Mouse (Mus musculus) 416B (cell line): ENCODE measurements around the gene Spint1.

Experiments used
- DNase-seq: peaks from one replicate; pipeline ENCODE4 v3.0.0; 2011; ENCODE audit warnings: low read depth

Spint1 gene

GRCm38 (mm10) chr2:119242548-119242947 is 5.4 kb downstream of the Spint1 start:
- DNase-seq: no peak

GRCm38 (mm10) chr2:119245246-119245645 is 8.1 kb downstream of the Spint1 start:
- peak; percentile 76 for DNase-seq

GRCm38 (mm10) chr2:119247904-119248303 is 10.7 kb downstream of the Spint1 start:
- DNase-seq: no peak

- DNase-seq: no peak
These were observed 12.5 kb downstream of the Spint1 start for GRCm38 (mm10) chr2:119249592-119250061.

GRCm38 (mm10) chr2:119250377-119250776 is 13.2 kb downstream of the Spint1 start:
- no peak for DNase-seq

GRCm38 (mm10) chr2:119250826-119251478 is 13.8 kb downstream of the Spint1 start:
- DNase-seq: peak; percentile 91

- DNase-seq: no peak
These were observed 17.8 kb downstream of the Spint1 start for GRCm38 (mm10) chr2:119254976-119255375.

GRCm38 (mm10) chr2:119260518-119260917 is 23.4 kb downstream of the Spint1 start:
- peak; percentile 78 for DNase-seq

- no peak for DNase-seq
These were observed 24.2 kb downstream of the Spint1 start for GRCm38 (mm10) chr2:119261326-119261725.

GRCm38 (mm10) chr2:119262978-119263377 is 25.8 kb downstream of the Spint1 start:
- peak; percentile 99 for DNase-seq

GRCm38 (mm10) chr2:119263813-119264212 is 26.7 kb downstream of the Spint1 start:
- DNase-seq: peak; percentile 61

- DNase-seq: no peak
These were observed 33.1 kb downstream of the Spint1 start for GRCm38 (mm10) chr2:119270286-119270642.

- no peak for DNase-seq
These were observed 33.6 kb downstream of the Spint1 start, which contains the start of gene Rhov for GRCm38 (mm10) chr2:119270643-119271331. TSS of gene Rhov (minus strand) at chr2:119271272.

GRCm38 (mm10) chr2:119274126-119274525 is 37.0 kb downstream of the Spint1 start:
- DNase-seq: no peak

- no peak for DNase-seq
These were observed 39.8 kb downstream of the Spint1 start for GRCm38 (mm10) chr2:119276926-119277325.

GRCm38 (mm10) chr2:119277810-119278209 is 40.6 kb downstream of the Spint1 start:
- no peak for DNase-seq

- DNase-seq: no peak
These were observed 44.9 kb downstream of the Spint1 start for GRCm38 (mm10) chr2:119281899-119282565.

- DNase-seq: no peak
These were observed 50.2 kb downstream of the Spint1 start for GRCm38 (mm10) chr2:119287372-119287771.

GRCm38 (mm10) chr2:119288270-119288882 is 51.2 kb downstream of the Spint1 start, which contains the start of gene Vps18:
TSS of gene Vps18 (plus strand) at chr2:119288740.
- peak; percentile 97 for DNase-seq

- peak; percentile 83 for DNase-seq
These were observed 51.9 kb downstream of the Spint1 start for GRCm38 (mm10) chr2:119289014-119289416.

GRCm38 (mm10) chr2:119292281-119292680 is 55.1 kb downstream of the Spint1 start:
- no peak for DNase-seq

- no peak for DNase-seq
These were observed 55.7 kb downstream of the Spint1 start for GRCm38 (mm10) chr2:119292852-119293251.
